Mouse (Mus musculus) spleen, adult 12 weeks (tissue): Measurements from ENCODE around the gene Cltrn.

Source experiments
- DNase-seq: peaks from one replicate; pipeline ENCODE4 v3.0.0; 2022; ENCODE audit warnings: low spot score

The Cltrn gene

DNA sequence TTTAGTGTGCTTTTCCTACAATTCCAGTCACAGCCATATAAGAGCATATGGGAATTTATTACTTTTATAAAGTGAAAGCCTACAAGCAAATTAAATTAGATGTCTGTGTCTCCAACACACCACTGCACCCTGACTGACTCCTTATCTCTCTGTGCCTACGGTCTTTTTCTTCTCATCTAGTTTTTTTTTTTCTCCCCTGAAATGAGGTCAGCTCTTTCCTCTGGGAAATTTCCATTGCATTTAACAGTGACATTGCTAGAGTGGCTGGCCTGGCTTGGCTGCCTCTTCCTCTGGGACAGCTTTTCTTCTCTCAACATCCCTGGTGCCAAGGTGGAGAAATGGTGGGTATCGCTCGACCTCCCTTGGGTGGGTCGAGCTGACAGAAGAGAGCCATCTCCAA is at the start of gene Cltrn:
Gene Cltrn (plus strand): TSS at position 249 of the 400 bp plus-strand sequence.
- no peak for DNase-seq

DNA sequence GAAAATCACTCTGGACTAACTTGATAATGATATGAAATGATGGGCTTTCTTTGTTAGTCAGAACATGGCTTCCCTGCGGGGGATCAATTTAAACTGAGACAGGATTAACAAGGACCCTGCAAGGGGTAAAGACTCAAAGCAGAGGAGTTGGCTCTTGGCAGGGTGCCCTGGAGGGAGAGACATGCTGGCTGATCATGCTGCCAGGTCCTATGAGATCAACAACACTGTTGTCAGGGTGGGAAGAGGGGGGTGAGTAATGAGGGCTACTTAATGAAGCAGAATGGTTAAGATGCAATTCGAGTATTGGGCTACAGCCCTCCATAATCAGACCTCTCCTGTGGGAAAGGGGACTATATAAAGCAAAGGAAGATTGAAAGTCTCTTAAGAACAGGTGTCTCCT is 49.7 kb upstream of the Cltrn start:
- no peak for DNase-seq

DNA sequence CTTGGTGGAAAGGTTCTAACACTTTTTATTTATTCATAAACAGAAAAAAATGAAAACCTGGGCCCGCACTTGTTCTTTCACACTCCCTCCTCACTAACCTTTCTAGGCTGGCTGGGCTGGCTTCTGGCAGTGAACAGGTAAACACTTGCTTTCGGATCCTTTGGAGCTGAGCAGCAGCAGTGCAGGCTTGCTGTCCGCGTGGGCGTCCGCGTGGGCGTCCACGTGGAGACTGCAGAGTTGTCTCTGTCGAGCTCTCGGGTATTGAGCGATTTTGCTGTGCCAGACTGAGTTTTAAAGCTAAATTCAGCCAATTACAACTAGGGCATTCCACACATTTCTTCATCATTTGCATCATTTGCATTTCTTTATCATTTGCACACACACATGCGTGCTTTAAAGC is 46.6 kb upstream of the Cltrn start:
- DNase-seq, result no peak

DNA sequence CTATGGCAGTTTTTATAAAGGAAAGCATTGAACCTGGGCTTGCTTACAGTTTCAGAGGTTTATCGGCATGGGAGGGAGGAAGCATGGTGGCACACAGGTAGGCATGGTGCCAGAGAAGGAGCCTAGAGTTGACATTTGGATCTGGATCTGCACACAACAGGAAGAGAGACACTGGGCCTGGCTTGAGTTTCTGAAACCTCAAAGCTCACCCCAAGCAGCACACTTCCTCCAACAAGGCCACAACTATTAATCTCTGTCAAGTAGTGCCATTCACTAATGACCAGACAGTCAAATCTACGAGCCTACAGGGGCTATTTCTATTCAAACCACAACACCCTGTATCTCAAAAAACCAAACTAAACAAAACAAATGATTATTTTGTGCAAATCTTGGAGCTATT is 41.9 kb upstream of the Cltrn start:
- DNase-seq, result no peak

DNA sequence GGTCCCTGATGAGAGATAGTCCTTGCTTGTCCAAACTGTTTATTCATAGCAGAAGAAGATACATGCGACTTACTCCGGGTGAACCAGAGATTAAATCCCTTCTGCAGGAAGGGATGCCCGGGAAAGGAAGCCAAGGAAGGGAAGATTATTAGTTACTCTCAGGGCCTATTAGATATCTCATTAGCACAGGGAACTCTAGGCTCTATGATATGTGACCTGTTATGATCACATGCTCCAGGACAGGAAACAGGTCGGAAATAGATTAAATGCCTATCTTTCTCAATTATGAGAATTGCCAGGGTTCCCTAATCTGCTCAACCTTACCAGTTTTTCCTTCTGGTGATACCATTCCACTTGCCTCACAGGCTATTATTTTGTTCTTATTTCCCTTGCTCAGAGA is 32.9 kb upstream of the Cltrn start:
- DNase-seq, result no peak

DNA sequence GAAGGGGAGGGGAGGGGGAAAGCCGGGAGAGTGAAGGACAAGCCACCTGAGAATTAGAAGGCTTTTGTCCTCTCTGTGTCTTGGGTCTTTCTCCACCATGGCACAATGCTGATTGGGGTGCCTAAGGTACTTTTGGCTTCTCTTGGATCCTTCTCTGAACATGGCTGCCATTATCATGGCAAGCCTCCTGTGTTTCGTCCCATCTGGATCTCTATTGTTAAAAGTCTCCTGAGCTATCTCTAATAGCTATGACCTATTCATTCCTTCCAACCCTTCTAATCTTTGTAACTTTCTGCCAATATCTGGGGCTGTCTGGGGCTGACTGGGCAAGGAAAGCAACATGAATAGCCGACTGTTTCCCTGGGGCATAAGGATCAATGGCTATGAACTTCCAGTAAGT is 30.1 kb upstream of the Cltrn start:
- DNase-seq, result no peak

DNA sequence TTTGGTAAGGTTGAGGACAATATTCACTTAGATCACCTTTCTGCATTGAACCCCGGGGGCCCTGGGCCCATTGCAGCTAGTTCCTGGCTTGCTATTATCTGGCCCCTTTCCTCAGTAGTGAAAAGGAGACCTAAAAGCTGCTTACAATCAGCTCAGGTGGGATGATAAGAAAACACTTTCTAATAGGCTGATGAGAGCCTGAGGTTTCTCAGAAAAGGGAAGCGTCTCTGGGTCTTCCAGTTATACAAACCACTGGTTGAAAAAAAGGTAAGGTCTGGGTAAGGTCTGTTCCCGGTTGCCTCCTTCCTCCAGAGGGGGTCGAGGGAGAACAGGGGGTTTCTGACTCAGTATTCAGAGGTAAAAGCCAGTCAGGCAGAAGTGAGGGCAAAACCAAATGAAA is 29.6 kb upstream of the Cltrn start:
- no peak for DNase-seq

DNA sequence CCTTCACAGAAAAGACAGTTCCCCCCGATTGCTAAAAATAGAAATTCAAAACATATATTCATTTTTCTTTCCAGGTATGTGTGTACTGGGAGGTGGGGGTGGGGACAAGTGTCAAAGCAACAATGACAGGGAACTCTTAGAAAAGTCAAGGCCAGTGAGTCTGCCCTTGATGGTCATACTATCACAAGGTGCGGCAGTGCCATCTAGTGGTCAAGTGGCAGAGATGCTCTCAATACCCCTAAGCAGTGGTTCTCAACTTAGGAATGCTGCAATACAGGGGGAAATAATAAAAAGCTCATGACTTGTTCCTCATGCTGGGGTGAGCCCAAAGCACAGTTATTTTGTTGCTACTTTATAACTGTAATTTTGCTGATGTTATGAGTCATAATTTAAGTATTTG is 22.4 kb upstream of the Cltrn start:
- peak; percentile 32 for DNase-seq

DNA sequence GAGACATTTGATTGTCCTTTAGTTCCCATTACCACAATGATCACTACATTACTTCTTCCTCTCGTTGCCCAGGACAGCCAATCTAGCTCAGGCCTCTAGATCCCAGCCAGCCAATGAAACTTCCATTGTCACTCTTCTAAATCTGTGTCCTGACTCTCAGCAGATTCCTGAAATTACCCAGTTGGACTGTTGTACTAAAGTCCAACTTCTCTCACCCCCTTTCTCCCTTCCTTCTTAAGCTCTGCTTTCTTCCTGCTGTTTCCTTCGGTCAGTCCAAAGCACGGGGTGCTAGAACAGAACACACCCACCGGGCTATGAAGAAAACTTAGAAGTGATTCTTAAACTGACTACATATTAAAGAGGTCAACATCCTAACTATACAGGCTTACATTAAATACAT is 19.7 kb upstream of the Cltrn start:
- no peak for DNase-seq

DNA sequence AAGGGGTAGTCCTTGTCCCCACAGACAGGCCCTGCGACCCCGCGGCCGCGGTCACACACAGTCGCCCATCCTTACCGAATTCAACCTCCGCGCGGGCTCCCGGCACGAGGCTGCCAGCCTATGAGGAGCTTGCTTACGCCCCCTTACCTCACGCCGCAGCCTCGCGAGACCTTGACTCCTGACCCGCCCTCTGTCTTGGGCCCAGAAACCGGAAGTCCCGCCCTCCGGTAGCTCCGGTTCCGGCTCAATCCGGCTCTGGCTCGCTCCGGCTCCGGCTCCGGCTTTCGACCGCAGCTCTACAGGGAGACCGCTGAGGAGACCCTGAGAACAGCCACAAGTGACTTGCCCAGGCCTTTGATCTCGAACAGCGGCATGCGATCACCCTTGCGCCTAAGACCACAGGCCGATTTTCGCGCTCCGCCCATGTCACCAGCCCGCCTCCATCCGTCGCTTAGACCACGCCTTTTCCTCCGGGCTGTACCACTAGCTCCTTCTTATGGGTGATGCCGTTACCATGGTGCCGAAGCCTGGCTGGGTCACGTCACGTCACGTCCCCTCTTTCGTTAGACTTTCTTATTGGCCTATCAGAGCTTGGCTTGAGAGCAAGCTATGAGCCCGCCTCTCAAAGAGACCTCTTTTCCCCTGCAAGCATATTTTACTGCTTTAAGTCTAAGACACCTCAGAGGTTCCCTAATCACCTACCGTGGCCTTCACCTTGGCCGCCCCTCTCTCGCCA is 12.4 kb upstream of the Cltrn start, which contains the start of gene Siah1b:
Gene Siah1b (minus strand): TSS at position 454 of the 736 bp plus-strand sequence.
- peak; percentile 89 for DNase-seq

DNA sequence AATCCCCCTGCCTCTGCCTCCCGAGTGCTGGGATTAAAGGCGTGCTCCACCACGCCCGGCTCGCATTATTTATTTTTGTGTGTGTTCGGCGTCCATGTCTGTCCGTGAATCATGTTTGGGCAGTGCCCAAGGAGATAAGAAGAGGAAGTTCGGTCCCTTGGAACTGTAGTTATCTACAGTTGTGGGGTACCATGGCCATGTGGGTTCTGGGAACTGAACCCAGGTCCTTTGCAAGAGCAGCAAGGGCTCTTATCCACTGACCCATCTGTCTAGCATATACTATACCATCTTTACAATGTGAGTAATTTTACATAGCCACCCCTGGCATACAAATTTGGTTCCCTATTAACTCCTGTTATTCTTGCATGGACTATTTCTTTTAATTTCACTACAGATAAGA is 6.6 kb upstream of the Cltrn start:
- no peak for DNase-seq

DNA sequence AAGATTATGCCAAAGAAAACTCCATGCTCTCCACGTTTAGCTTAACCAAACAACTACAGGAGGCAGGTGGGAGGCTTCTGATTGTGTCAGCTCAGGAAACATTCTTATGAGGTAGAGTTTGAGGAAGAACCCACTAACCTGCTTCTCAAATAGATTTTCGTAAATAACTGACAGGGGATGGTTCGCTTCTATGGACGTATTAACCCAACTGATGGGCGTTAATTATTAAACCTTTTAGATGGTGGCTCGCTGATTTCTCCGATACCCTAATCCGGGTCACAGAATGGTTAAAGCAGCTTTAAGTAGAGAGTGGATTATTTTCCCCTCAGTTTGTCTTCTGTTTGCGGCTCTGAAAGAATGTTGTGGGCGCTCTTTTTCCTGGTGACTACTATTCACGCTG is 1.3 kb downstream of the Cltrn start:
- no peak for DNase-seq

DNA sequence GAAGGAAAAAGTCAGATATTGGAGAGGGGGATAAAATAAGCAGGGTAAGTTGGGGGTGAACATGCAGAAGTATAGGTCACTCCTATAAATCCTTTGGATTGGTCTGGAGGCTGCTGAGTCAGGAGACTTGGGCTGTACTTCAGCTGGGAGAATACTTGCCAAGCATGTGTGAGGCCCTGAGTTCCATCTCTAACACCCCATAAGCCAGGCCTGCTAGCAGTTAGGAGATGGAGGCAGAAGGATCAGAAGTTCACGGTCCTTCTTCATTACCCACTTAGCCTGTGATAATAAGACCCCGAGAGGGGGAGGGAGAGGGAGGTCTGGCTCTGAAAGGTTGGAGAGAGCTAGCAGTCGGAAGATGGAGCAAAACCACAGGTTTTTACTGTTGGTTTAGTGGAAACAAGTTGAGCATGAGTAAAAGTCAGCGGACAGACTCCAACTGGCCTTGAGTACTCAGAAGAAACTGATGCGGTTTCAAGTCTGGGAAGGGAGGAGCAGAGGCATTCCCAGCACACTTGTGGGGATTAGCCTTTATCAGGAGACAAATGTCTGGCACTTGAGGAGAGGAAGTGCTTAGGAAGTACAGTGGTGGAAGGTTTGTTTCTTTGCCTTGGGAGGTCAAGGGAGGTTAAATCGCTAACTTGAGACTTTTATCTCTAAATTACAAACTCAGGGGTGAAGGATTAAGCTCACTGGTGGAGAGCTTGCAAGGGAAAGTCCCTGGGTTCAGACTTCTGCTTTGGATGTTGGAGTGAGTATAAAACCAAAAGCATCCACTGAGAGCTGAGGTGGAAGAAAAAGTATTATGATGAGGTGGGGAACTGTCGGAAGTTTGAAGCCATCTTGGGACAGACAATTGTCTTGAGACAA is 3.9 kb downstream of the Cltrn start:
- DNase-seq, result no peak

DNA sequence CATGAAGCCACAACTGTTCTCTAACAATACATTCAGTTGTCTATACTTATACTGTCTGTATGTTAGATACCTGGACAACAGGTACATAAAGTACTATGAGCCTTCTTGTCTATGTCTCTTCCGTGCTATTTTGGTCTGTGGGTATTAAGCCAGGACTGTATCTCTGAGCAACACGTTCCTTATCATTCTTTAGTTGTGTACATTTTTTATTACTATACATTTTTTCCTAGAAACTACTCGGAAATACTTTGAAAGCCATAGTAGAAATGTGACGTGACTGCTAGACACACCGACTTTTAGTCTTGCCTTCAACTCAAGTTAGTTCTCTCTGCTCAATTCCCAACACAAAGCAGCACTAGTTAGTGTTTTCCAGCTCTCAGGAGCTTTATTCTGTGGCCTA is 4.8 kb downstream of the Cltrn start:
- no peak for DNase-seq

DNA sequence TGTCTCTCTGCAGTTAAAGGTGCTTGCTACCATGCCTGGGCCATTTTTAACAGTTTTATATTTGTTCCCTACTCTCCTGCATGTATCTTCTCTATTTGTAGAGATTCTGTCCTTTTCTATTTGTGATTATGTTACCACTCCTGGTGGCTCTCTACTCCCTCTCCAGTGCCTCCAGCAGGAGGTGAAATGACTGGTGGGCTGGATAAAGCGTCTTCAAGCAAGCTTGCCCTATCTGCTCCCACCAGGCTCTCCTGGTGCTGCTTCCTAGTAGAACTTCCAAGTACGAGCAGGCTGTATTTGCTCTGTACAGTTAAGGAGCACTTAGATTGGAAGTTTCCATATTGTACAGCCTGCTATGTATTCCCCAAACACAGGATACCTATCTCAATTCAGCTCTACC is 7.2 kb downstream of the Cltrn start:
- DNase-seq, result no peak

DNA sequence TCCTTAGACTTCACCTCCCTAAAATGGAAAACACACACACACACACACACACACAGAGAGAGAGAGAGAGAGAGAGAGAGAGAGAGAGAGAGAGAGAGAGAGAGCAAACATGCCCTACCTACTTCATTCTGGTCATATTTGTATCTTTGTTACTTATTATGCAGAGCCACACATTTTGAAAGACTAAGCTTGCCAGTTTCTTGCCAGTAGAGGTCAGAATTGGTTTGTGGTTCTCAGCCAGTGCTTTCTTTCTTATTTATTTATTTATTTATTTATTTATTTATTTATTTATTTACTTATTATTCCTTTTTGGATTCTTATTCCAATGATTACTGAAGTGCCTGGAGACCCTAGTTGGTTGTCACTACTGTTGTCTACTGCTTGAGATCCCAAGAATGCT is 12.9 kb downstream of the Cltrn start:
- no peak for DNase-seq

DNA sequence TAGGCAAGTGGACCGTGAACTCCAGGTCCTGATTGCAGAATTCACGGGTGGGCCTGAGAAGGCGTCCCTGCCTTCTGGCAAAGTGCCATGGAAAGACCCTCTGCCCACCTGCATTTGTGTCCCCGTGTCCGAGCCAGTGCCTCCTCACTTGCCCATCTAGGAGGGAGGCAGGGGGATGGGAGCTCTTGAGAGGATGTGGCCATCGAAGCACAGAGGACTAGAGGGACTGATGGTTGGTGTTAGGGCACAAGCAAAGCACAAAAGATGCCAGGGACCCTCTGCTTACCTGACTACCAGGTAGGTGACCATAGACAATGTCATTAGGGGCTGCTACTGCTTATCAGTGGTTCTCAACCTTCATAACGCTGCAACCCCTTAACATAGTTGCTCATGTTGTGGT is 13.6 kb downstream of the Cltrn start:
- no peak for DNase-seq

DNA sequence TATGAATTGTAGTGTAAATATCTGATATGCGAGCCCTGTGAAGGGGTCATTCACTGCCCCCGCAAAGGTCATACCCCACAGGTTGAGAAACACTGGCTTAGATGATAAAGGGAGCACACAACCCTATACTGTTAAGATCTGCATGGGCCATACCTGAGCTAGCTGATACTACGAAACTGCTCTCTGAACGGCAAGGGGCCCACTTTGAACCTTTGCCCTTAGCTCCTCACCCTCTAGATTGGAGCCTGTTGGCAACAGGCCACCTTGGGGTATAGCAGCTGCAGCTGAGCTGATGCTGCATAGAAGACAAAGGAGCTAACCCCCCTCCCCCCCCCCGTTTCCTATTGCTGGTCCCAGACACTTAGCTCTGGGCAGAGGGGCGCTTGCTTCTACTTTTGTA is 14.0 kb downstream of the Cltrn start:
- DNase-seq, result no peak

DNA sequence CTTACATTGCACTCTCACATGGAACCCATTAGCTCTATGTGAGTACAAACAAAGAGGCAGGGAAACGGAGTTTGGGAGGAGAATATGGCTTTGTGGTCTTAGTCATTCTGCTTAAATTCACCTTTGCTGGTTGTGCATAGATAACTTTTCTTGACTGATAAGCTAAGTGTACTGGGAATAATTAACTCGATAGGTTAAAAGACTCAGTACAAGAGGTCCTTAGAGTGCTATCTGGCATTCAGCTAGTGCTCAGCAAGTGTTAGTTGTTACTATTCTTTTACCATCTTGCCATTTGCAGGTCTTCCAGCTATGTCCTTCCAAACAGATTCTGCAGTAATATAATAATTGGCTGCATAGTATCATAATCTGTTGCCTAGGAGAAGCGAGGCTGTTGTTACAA is 22.5 kb downstream of the Cltrn start:
- DNase-seq, result no peak

DNA sequence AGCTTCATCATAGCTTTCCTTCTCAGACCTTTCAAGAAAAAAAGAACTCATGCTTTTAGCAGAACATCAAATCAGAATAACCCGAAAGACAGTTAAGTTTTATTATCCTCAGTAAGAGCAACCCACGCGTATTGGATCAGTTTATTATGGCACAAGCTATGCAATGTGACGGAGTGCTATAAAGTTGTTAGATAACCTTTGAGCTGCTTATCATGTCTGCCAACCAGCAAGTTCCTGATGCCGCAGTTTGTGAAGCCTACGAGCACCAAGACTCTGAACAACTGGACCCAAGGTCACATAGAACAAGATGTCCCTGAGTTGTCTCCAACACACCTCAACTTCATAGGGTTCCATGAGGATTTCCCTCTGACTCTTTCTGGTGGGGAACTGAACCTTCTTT is 25.1 kb downstream of the Cltrn start:
- no peak for DNase-seq

DNA sequence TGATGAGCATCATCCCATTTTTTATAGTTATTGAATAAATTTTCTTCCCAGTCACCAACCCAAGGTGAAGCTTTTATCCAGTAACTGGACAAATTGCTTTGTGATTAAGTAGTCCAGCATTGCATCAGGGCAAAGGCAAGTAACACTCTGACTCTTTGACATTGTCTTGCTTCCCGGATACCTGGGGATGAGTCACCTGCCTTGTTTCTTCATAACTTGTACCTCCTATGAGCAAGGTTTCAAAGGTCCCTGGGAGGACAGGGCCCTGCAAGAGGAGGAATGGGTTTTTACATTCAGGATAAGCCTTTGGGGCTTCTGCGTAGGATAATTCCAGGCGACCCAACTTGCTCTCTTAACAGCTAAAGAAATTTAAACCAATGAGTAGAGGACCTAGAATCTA is 35.3 kb downstream of the Cltrn start:
- no peak for DNase-seq

DNA sequence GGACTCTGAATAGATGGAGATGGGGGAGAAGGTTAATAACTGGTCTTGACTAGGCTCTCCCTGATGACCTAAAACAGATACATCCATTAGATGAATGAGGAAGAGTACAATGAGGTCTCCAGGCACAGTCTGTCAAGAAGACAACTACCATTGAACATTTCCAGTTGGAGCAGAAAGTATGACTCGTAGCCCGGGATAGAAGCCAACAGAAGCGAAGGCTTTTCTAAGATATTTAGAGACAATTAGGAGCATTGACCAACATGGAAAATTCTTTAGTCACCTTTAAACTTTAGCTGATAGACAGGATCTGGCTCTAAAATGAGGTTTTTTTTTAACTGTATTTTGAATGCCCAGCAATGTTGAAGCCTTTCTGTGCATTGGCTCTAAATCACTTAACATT is 44.9 kb downstream of the Cltrn start:
- no peak for DNase-seq

DNA sequence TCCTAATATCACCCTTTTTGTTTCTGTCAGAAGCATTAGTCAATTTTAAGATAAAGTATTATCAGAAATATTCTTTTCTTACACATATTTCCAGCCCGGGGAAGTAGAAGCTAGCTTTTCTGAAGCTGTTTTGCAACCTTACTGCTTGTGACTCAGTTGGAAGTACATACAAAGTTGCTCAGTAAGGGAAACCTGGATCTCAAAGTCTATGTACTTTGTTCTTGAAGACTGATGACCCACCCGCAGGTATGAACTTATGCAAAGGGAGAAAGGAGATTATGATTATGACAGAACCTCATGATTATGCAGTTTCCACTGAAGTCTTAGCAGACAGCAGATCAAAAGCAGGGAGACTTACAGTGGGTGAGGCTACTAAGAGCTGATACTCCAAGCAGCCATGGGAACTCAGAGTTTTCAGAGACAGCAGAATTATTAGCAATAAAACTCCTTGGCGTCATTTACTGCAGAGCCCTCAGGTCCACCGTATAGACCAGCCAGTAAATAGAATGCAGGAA is 46.7 kb downstream of the Cltrn start:
- no peak for DNase-seq
